Mouse (Mus musculus) brain, embryonic 14.5 days (tissue): ENCODE measurements around the gene Glis1.

Source experiments
- CTCF ChIP-seq: fragments of 200-500 bp; IDR thresholded peaks from 2 replicates; pipeline ENCODE4 v1.5.1; 2012; ENCODE audit warnings: inconsistent platforms, mild to moderate bottlenecking, moderate library complexity, borderline replicate concordance; ENCODE audit not compliant: insufficient read depth, insufficient read length; ENCODE audit errors: extremely low read depth
- POLR2A ChIP-seq: fragments of 200-500 bp; IDR thresholded peaks from 2 replicates; pipeline ENCODE4 v1.6.1; 2012; ENCODE audit warnings: mild to moderate bottlenecking, inconsistent platforms, borderline replicate concordance; ENCODE audit not compliant: poor library complexity, insufficient read depth, insufficient read length, severe bottlenecking; ENCODE audit errors: extremely low read depth

GRCm38 (mm10) chr4:107468768-107469167 is 34.4 kb downstream of the Glis1 start:
- TF ChIP-seq CTCF (no peak), POLR2A (no peak)
